Mouse (Mus musculus) cerebellum, postnatal 4 days (tissue): ENCODE results near the gene Olfr437.
"Not testable (repeated sequence)": the region's sequence is repeated elsewhere in the genome, so short reads cannot be mapped to it uniquely, and the experiment has no call there.

Source experiments
- DNase-seq, 2 experiments: peaks; one replicate each; pipeline ENCODE4 v3.0.0; 2022; ENCODE audit warnings: low spot score in 2 of 2, mixed read lengths in 1 of 2

The Olfr437 gene

DNA sequence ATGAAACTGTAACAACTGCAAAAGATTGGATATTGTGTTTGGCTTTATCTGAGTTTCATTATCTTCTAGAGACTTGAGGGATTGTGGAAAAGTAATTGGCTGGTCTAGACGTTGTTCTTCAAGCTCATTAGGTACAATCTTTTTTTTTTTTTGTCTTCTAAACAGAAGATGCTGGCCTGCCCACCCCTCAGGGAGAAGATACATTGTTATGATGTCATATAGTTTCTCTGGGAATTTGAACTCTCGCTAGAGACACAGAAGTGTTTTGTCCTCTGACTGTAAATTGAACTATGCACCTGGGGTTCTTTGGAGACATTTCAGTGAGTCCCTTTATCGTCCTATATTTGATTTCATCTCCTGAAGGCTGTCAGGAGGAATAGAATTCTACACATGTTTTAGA is at the start of gene Olfr437:
Olfr437 (plus strand) TSS at position 301 of the 400 bp plus-strand sequence.
- DNase-seq = no peak

- not testable (repeated sequence) for DNase-seq
These were observed 16.8 kb upstream of the Olfr437 start, which contains the start of gene Olfr237-ps1 for GRCm38 (mm10) chr6:43146267-43146666. Olfr237-ps1 (plus strand) TSS chr6:43146567.

- no peak for DNase-seq
These were observed 3.6 kb upstream of the Olfr437 start for GRCm38 (mm10) chr6:43159502-43159901.

- DNase-seq = no peak
These were observed 4.2 kb downstream of the Olfr437 start for GRCm38 (mm10) chr6:43167246-43167645.

DNA sequence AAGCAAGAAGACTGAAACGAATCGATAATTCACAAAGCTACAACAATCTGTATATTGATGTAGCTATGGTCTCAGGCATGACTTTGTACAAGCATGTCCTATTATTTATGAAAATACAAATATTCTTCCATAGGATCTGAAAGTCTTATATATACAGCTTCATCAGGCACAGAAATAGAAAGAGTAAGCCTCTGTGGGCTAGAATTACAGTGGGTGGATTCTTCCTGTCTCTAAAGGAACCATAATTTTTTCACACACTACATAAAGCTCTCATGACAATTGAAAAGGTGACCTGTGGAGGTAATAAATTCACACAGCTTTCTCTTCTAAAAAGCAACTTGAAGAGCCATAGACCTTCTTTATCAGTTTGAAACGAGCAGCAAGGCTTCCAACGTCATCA is 8.8 kb downstream of the Olfr437 start, which contains the start of gene Olfr13:
Olfr13 (plus strand) TSS at position 301 of the 400 bp plus-strand sequence.
- no peak for DNase-seq

GRCm38 (mm10) chr6:43178129-43178528 is 15.0 kb downstream of the Olfr437 start:
- no peak for DNase-seq

GRCm38 (mm10) chr6:43178584-43179501 is 15.8 kb downstream of the Olfr437 start:
- DNase-seq = no peak

DNA sequence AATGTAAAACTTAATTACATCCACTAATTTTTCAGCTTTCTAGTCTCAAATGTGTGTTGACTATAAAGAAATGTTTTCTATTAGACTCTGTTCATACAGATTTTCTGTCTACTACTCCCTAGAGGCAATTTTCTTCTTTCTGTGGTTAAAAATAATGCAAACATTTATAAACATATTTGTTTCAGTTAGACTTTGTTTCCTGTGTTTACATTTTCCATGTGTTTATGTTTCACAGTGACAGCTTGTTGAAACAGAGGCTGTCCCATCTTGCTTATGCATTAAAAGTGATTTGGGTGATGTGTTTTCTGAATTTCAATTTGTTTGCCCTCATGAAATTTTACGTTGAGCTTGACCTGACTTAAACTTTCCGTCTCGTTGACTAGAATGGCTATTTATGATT is 27.9 kb downstream of the Olfr437 start:
- DNase-seq = no peak

DNA sequence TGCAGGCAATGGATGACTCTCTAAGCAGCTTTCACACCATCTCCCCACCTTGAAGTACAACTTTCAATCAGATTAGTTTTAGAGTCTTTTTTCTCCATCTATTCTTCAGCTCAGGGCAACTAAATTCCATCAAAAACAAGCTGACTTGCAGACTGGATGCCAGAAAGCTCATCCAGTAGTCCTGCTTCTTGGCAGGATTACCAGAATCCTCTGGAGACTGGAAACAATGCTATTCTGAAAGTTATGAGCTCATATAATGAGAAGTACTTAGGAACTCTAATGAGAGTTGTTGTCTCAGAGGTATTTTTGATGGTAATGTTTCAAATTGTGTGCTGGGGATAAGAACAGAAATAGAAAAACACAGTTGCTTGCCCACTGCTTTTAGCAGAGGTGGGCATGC is 33.7 kb downstream of the Olfr437 start, which contains the start of gene Olfr435:
Olfr435 (plus strand) TSS at position 366 of the 400 bp plus-strand sequence.
- DNase-seq = no peak

DNA sequence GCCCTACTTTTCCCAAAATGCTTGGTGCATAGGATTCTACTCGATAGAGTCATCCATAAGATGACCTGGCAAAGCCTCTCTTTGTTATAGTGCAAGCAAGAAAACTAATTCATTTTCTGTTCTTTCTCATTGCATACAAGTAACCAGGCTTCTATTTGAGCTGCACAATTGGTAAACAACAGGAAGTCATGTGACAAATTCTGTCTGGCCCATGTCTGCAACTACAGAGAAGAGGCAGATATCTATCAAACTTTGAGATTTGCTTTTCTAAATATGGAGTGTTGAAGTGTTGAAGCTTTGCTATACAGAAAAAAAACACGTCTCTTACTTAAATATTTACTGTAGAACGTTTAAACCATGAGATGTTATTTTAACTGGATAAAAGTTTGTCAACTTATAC is 35.0 kb downstream of the Olfr437 start:
- no peak for DNase-seq

DNA sequence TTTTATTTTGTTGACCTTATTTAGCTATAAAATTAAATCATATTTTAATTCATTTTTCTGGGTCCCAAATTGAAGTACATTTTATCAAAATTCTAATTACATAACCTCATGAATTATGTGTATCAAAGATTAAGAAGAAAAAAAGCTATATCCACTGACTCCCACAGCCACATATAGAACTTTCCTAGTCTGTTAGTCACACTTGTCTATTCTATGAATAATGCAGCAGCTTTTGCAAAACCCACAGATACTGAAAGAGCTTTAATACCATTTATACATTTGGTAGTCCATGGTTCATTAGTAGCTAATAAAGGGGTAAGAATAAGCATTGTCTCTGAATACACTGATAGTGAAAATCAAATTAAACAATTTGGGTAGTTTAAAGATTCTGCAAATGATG is 39.7 kb downstream of the Olfr437 start:
- no peak for DNase-seq

GRCm38 (mm10) chr6:43205355-43205754 is 42.3 kb downstream of the Olfr437 start:
- no peak for DNase-seq

GRCm38 (mm10) chr6:43212873-43213272 is 49.8 kb downstream of the Olfr437 start, which contains the start of gene Olfr434:
Olfr434 (plus strand) TSS chr6:43213021.
- not testable (repeated sequence) for DNase-seq
